In the genomic region with DNA sequence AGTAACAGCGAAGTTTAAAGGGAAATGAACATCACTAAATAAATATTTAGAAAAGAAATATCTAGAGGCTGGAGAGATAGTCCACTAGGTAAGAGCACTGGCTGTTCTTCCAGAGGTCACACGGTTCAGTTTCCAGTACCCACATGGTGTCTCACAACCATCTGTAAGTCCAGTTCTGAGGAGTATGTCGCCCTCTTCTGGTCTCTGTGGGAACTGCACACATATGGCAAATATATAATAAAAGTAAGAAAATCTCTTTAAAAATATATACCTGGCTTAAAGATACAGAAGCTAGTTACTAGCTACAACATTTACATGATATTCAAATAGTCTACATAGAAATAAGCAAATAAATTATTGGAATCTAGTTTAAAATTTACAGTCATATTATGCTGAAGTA, we compare ENCODE assay signal across 13 mouse cellular contexts.
DNase-seq lines count a peak whose midpoint lies in the region; ATAC-seq and TF ChIP-seq lines count a peak whose summit lies in the region.
"Had no signal": no experiment of that assay in that cellular context is flagged by ENCODE, and none has a peak within 500 bp of the region (broad histone marks: within the 10 kb centered on the region; RNA-seq: fewer than 3 reads in every experiment).

No protein-coding gene starts in this region.

- 0 out of 2 replicates have a peak, but pooled peaks cover 4% of the 10 kb centered on the region for H3K9me3 ChIP-seq in heart, postnatal 0 days (replicated peaks; ENCODE audit: control insufficient read depth, low read length)
- no peaks in the 10 kb centered on the region; the same call in 1 of the 2 replicates for H3K9me3 ChIP-seq in heart, embryonic 10.5 days
- peaks cover 4% of the 10 kb centered on the region; the same call in 1 of the 2 replicates for H3K9me3 ChIP-seq in midbrain, embryonic 11.5 days (ENCODE audit: control insufficient read depth, low read length)
- no peaks in the 10 kb centered on the region for H3K9me3 ChIP-seq in midbrain, embryonic 15.5 days
- 0 out of 2 replicates have a peak, but pooled peaks cover 5% of the 10 kb centered on the region for H3K9me3 ChIP-seq in hindbrain, embryonic 10.5 days

- intact Hi-C loops in left cerebral cortex, postnatal 36 days (cut with DNase I), result no loop called here

- no peak overlapping the region for H3K4me3 ChIP-seq in heart, postnatal 0 days (ENCODE audit: low read depth, low read length)
- H3K4me3 ChIP-seq in heart, embryonic 10.5 days, result no peak overlapping the region
- no peak overlapping the region for H3K4me3 ChIP-seq in midbrain, embryonic 11.5 days (ENCODE audit: low read depth, low read length)
- H3K4me3 ChIP-seq in midbrain, embryonic 15.5 days, result no peak overlapping the region
- H3K4me3 ChIP-seq in hindbrain, embryonic 10.5 days, result no peak overlapping the region

- ATAC-seq in heart, postnatal 0 days (ENCODE audit: insufficient read depth, low read depth), result no peak
- ATAC-seq in midbrain, embryonic 11.5 days (ENCODE audit: low FRiP score), result no peak
- ATAC-seq in midbrain, embryonic 15.5 days (replicated peaks), result no peak
- ATAC-seq: hindbrain, embryonic 16.5 days had no signal

- H3K4me2 ChIP-seq in heart, postnatal 0 days (ENCODE audit: low read depth, low read length), result no peak overlapping the region
- H3K4me2 ChIP-seq in midbrain, embryonic 11.5 days, result no peak overlapping the region
- no peak overlapping the region for H3K4me2 ChIP-seq in midbrain, embryonic 15.5 days

- no peaks in the 10 kb centered on the region for H3K4me1 ChIP-seq in heart, postnatal 0 days (ENCODE audit: control insufficient read depth, insufficient read depth)
- no peaks in the 10 kb centered on the region for H3K4me1 ChIP-seq in heart, embryonic 10.5 days
- H3K4me1 ChIP-seq in midbrain, embryonic 11.5 days (ENCODE audit: control insufficient read depth, insufficient read depth, low read length), result no peaks in the 10 kb centered on the region
- no peaks in the 10 kb centered on the region for H3K4me1 ChIP-seq in midbrain, embryonic 15.5 days
- H3K4me1 ChIP-seq in hindbrain, embryonic 10.5 days (replicated peaks), result peaks cover 8% of the 10 kb centered on the region; the same call in 1 of the 2 replicates

- 59% methylated on average over 3 of the region's 3 CpGs for WGBS in heart, postnatal 0 days
- WGBS in heart, embryonic 10.5 days, result 65% methylated on average over 3 of the region's 3 CpGs
- WGBS in midbrain, embryonic 11.5 days, result 64% methylated on average over 3 of the region's 3 CpGs
- WGBS in midbrain, embryonic 15.5 days, result 68% methylated on average over 3 of the region's 3 CpGs
- 69% methylated on average over 3 of the region's 3 CpGs for WGBS in hindbrain, embryonic 10.5 days

- TF ChIP-seq CTCF in heart, postnatal 0 days (IDR thresholded peaks at IDR 0.05; ENCODE audit: low read depth), result peak; percentile 26; the same call in 1 of the 2 replicates

- no peaks in the 10 kb centered on the region for H3K27me3 ChIP-seq in heart, postnatal 0 days (ENCODE audit: control insufficient read depth, insufficient read depth, low read length)
- no peaks in the 10 kb centered on the region for H3K27me3 ChIP-seq in heart, embryonic 10.5 days (ENCODE audit: insufficient read depth, poor library complexity, severe bottlenecking)
- no peaks in the 10 kb centered on the region for H3K27me3 ChIP-seq in midbrain, embryonic 11.5 days (ENCODE audit: control insufficient read depth, insufficient read depth, low read length)
- H3K27me3 ChIP-seq in midbrain, embryonic 15.5 days (replicated peaks), result no peaks in the 10 kb centered on the region
- no peaks in the 10 kb centered on the region for H3K27me3 ChIP-seq in hindbrain, embryonic 10.5 days (ENCODE audit: insufficient read depth, poor library complexity, severe bottlenecking)

- no peak for DNase-seq in heart, postnatal 0 days (ENCODE audit: low spot score)
- no peak for DNase-seq in heart, embryonic 10.5 days (ENCODE audit: low spot score)
- DNase-seq in midbrain, embryonic 11.5 days (ENCODE audit: low spot score, missing footprints), result peak; percentile 78
- peak; percentile 64 for DNase-seq in ES-CJ7 (ENCODE audit: low read depth, low spot score)
- peak; percentile 51 for DNase-seq in induced T-regulatory cell, adult 2 months (ENCODE audit: low read depth)
- no peak for DNase-seq in left cerebral cortex, postnatal 36 days (ENCODE audit: low spot score in 2 of 2)
- DNase-seq in hindbrain, embryonic 10.5 days (ENCODE audit: low spot score), result no peak
- DNase-seq: adrenal gland, postnatal 14 days; cerebellum, adult 18-20 months; embryo, embryonic 11 days; thymus, postnatal 36 days had no signal

- H3K36me3 ChIP-seq in heart, postnatal 0 days (replicated peaks; ENCODE audit: control insufficient read depth, insufficient read depth, low read length), result no peaks in the 10 kb centered on the region
- no peaks in the 10 kb centered on the region for H3K36me3 ChIP-seq in heart, embryonic 10.5 days
- no peaks in the 10 kb centered on the region for H3K36me3 ChIP-seq in midbrain, embryonic 11.5 days (ENCODE audit: control insufficient read depth, insufficient read depth, low read length)
- no peaks in the 10 kb centered on the region for H3K36me3 ChIP-seq in midbrain, embryonic 15.5 days (replicated peaks)
- no peaks in the 10 kb centered on the region for H3K36me3 ChIP-seq in hindbrain, embryonic 10.5 days

- H3K9ac ChIP-seq in heart, postnatal 0 days (replicated peaks; ENCODE audit: low read depth, low read length), result no peak overlapping the region
- H3K9ac ChIP-seq in midbrain, embryonic 11.5 days (ENCODE audit: low read length), result no peak overlapping the region
- H3K9ac ChIP-seq in midbrain, embryonic 15.5 days, result no peak overlapping the region

- no peak overlapping the region for H3K27ac ChIP-seq in heart, postnatal 0 days (ENCODE audit: low read depth)
- no peak overlapping the region for H3K27ac ChIP-seq in heart, embryonic 10.5 days
- no peak overlapping the region for H3K27ac ChIP-seq in midbrain, embryonic 11.5 days (ENCODE audit: low read depth, low read length)
- H3K27ac ChIP-seq in midbrain, embryonic 15.5 days, result no peak overlapping the region
- no peak overlapping the region for H3K27ac ChIP-seq in hindbrain, embryonic 10.5 days

- no peak for TF ChIP-seq EP300 in heart, postnatal 0 days (IDR thresholded peaks at IDR 0.05; ENCODE audit: low read depth)

Comparison
In these comparisons a context has a peak if more than half of its experiments do, and no peak if none do; other contexts are left out.
1. DNase-seq: peak in midbrain, embryonic 11.5 days (single experiment), ES-CJ7 (single experiment) and induced T-regulatory cell, adult 2 months (single experiment); none in heart, postnatal 0 days (single experiment), heart, embryonic 10.5 days (single experiment), left cerebral cortex, postnatal 36 days (0 of 2) and hindbrain, embryonic 10.5 days (single experiment).